Mouse (Mus musculus) heart, postnatal 36 days (tissue): Measurements from ENCODE around the gene Rnf212b. TPM values are rescaled to one million over a fixed set of nuclear protein-coding genes. Genes with fewer than 3 reads are reported as not detected.

Experiments
- DNase-seq, 2 experiments: peaks; one replicate each; pipeline ENCODE4 v3.0.0; 2021 to 2022
- intact Hi-C: fragments of 180-260 bp; cut with DNase I; formaldehyde crosslinking; loops from one replicate; pipeline ENCODE4 v1.15.1; 2025
- total RNA-seq, 2 experiments: library from RNA; stranded (reverse); gene quantifications; 2 replicates each; pipeline ENCODE4 v1.2.3; 2021

Gene Rnf212b
- total RNA-seq, 2 experiments from 2014 or later, result not detected

GRCm38 (mm10) chr14:54793894-54794830 is 19.8 kb upstream of the Rnf212b start:
- DNase-seq, result no peak
- intact Hi-C loops, result no loop called here

- no peak for DNase-seq
- intact Hi-C loops, result no loop called here
Observed at GRCm38 (mm10) chr14:54795901-54796300, 18.0 kb upstream of the Rnf212b start.

GRCm38 (mm10) chr14:54796760-54797159 is 17.2 kb upstream of the Rnf212b start:
- DNase-seq, result no peak
- intact Hi-C loops, result no loop called here

GRCm38 (mm10) chr14:54799686-54800085 is 14.3 kb upstream of the Rnf212b start:
- DNase-seq, result no peak
- intact Hi-C loops, result no loop called here

- no peak for DNase-seq
- intact Hi-C loops, result no loop called here
Observed at GRCm38 (mm10) chr14:54802428-54802827, 11.5 kb upstream of the Rnf212b start.

GRCm38 (mm10) chr14:54806124-54806523 is 7.8 kb upstream of the Rnf212b start:
- DNase-seq, result no peak
- intact Hi-C loops, result no loop called here

GRCm38 (mm10) chr14:54808718-54809667 is 4.9 kb upstream of the Rnf212b start:
- intact Hi-C loops, result no loop called here
- DNase-seq, result peak; percentile 11 to 15

GRCm38 (mm10) chr14:54809668-54810033 is 4.3 kb upstream of the Rnf212b start:
- intact Hi-C loops, result no loop called here
- DNase-seq, result peak in 1 of 2 experiments; percentile 4

GRCm38 (mm10) chr14:54815737-54816136 is 1.8 kb downstream of the Rnf212b start:
- intact Hi-C loops, result no loop called here
- no peak for DNase-seq

- DNase-seq, result no peak
- intact Hi-C loops, result loop anchor here (1.0 kb wide), 1 partner anchor 103 kb away; no protein-coding TSS in a partner anchor
Observed at GRCm38 (mm10) chr14:54817791-54818190, 3.9 kb downstream of the Rnf212b start.

- intact Hi-C loops, result no loop called here
- no peak for DNase-seq
Observed at GRCm38 (mm10) chr14:54822301-54822700, 8.4 kb downstream of the Rnf212b start.

GRCm38 (mm10) chr14:54823716-54824115 is 9.8 kb downstream of the Rnf212b start:
- intact Hi-C loops, result no loop called here
- no peak for DNase-seq

GRCm38 (mm10) chr14:54843461-54843860 is 29.5 kb downstream of the Rnf212b start:
- peak in 1 of 2 experiments; percentile 5 for DNase-seq
- intact Hi-C loops, result loop anchor here (1.0 to 5.0 kb wide), 4 partner anchors 95 to 259 kb away; no protein-coding TSS in a partner anchor

- intact Hi-C loops, result no loop called here
Observed at GRCm38 (mm10) chr14:54855726-54856125, 41.8 kb downstream of the Rnf212b start.

GRCm38 (mm10) chr14:54856703-54857102 is 42.8 kb downstream of the Rnf212b start:
- intact Hi-C loops, result no loop called here
- DNase-seq, result no peak

More at GRCm38 (mm10) chr14:54855726-54856125, 41.8 kb downstream of the Rnf212b start:
- DNase-seq, result no peak

GRCm38 (mm10) chr14:54857891-54858290 is 44.0 kb downstream of the Rnf212b start:
- no peak for DNase-seq
- intact Hi-C loops, result no loop called here

GRCm38 (mm10) chr14:54860511-54860910 is 46.6 kb downstream of the Rnf212b start:
- intact Hi-C loops, result loop anchor here (1.0 to 5.0 kb wide), 2 partner anchors 146 to 227 kb away; no protein-coding TSS in a partner anchor
- DNase-seq, result peak; percentile 40 to 74

GRCm38 (mm10) chr14:54863501-54864312 is 49.8 kb downstream of the Rnf212b start:
- DNase-seq, result peak; percentile 89 to 91
- intact Hi-C loops, result loop anchor here (5.0 kb wide), 1 partner anchor 224 kb away; no protein-coding TSS in a partner anchor

GRCm38 (mm10) chr14:54864313-54865036 is 50.5 kb downstream of the Rnf212b start:
- DNase-seq, result no peak
- intact Hi-C loops, result loop anchor here (5.0 kb wide), 1 partner anchor 223 kb away; no protein-coding TSS in a partner anchor
